Mouse (Mus musculus) bone marrow macrophage, adult 2 months (primary cell): ENCODE measurements at regions not wholly inside any gene's neighbourhood (a gene's known extent, or its start where the extent isn't known, plus 50 kb on each side); places are given as distances from the start of the nearest gene placed in this dataset.

Experiments
- CTCF ChIP-seq: IDR thresholded peaks from 2 replicates; pipeline ENCODE4 v1.5.1; 2012; ENCODE audit warnings: low read depth, mild to moderate bottlenecking, low read length, moderate library complexity
- POLR2A ChIP-seq: IDR thresholded peaks from 2 replicates; pipeline ENCODE4 v1.6.1; 2012; ENCODE audit warnings: mild to moderate bottlenecking, low read depth, low read length, borderline replicate concordance

GRCm38 (mm10) chr12:77081774-77082173 is 119.8 kb upstream of the Max start:
- no peak for TF ChIP-seq CTCF
- no peak for TF ChIP-seq POLR2A
